Mouse (Mus musculus): ENCODE measurements around the gene Dnpep. TPM values are rescaled to one million over a fixed set of nuclear protein-coding genes. Genes with fewer than 3 reads are reported as not detected.

Gene Dnpep
- 115 and 128 TPM in 2 replicates for polyA plus RNA-seq (2014; fragmentation: Nextera tagmentation; extraction: Ambion mirVana)

DNA sequence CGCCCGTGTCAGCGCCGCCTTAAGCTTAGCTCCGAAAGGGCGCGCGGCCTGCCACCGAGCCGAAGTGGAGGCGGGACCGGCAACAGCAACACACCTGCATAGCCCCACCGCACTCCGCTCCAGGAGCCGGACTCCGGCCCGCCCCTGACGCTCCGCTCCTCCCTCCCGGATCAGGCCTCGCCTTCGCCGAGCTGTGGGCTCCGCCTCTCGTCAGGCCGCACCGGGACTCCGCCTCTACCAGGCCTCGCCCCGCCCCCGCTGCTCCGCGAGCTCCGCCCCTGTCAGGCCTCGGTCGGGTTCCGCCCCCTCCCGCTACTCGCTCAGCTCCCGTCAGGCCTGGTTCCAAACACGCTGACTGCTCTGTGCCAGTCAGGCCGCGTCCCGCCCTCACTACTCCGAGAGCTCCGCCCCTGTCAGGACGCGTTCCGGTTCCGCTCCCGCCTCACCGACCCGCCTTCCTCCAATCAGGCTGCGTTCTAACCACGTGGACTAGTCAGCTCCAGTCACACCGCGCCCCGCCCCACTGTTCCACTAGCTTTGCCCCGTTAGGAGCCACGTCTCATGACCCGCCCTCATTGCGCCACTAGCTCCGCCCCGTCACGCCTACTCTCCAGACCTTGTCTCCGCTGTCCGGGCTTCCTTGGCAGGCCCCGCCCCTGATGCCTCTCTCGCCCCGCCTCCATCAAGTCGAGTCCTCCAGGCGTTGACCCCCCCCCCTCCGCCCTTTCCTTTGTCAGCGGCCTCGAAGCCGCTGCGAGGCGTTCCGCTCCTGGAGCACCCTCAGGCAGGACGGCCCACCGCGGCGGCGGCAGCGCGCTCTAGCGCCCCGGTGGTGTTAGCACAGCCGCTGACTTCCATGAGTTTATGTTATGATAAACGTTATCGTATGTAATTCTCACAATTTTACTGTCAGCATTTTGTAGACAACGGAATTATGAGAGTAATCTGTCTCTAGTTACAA lies at the start of gene Dnpep:
Dnpep (minus strand) TSS at position 750 of the 961 bp plus-strand sequence.
- Histone ChIP-seq H3K27ac (replicated peaks; ENCODE audit: low read depth, low read length) (peak within 1 kb of the TSS; percentile 90), H3K9ac (ENCODE audit: low read depth, low read length) (peak within 1 kb of the TSS; percentile 74), H3K27me3 (replicated peaks; ENCODE audit: control insufficient read depth, insufficient read depth, low read length) (no peaks in the 10 kb centered on the region), H3K4me3 (ENCODE audit: low read depth, low read length) (peak within 1 kb of the TSS; percentile 72), H3K4me2 (ENCODE audit: low read depth, low read length) (peak within 1 kb of the TSS; percentile 66), H3K36me3 (ENCODE audit: control insufficient read depth, insufficient read depth, low read length) (peaks cover 30% of the 10 kb centered on the region), H3K4me1 (ENCODE audit: control insufficient read depth, insufficient read depth, low read length) (peaks cover 8% of the 10 kb centered on the region), H3K9me3 (ENCODE audit: control insufficient read depth, low read length) (no peaks in the 10 kb centered on the region)
- peak; percentile 100 for DNase-seq (ENCODE audit: low spot score)
- WGBS, result under 1% methylated on average over 39 of the region's 92 CpGs
- peak; percentile 97 for ATAC-seq (ENCODE audit: low read depth)

DNA sequence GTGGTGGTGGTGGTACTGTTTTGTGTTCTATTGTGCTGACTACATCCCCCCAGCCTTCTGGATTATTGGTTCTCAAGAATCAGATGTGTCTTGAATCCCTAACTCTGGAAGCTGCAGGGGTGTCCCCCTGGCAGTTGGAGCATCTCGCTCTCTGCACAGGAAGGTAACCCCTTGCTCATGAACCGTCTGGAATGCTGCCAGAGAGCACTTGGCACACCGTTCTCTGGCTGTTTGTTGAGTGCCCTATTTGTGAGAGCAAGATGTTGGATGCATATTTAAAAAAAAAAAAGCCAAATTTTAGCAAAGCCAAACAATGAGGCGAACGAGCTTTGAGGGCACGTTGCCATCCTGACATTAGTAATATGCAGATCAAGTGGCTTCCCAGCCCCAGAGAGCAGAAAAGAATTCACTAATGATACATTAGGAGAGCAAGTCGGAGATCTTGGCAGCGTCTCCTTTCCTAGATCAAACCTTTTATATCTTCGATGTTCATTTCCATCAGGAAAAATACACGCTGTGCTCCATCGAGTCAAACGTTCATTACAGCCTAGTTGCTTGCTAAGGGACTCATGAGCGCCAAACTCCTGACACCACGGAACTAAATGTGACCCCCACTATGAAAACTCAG lies 47.8 kb upstream of the Dnpep start:
- ATAC-seq (ENCODE audit: low read depth), result no peak

DNA sequence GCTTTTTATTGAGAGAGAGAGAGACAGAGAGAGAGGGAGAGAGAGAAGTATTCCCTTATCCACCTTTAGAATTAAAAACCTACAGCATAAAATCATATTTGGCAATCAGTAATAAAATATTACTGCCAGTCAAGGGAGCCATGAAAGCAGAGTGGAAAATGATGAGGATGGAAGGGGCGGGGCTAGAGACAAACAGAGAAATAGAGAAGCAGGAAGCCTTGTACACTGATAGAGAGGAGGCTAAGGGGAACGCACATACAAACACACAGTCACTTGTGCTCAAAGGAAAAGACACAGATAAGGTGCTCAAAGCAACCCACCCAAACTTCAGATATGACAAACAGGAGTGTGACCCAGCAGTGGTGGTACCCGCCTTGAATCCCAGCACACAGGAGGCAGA lies 46.1 kb upstream of the Dnpep start:
- Histone ChIP-seq H3K4me3 (ENCODE audit: low read depth, low read length) (no peak overlapping the region), H3K9ac (ENCODE audit: low read depth, low read length) (no peak overlapping the region), H3K4me2 (ENCODE audit: low read depth, low read length) (no peak overlapping the region), H3K27me3 (replicated peaks; ENCODE audit: control insufficient read depth, insufficient read depth, low read length) (peaks cover 26% of the 10 kb centered on the region), H3K36me3 (ENCODE audit: control insufficient read depth, insufficient read depth, low read length) (no peaks in the 10 kb centered on the region), H3K4me1 (ENCODE audit: control insufficient read depth, insufficient read depth, low read length) (peaks cover 14% of the 10 kb centered on the region), H3K9me3 (ENCODE audit: control insufficient read depth, low read length) (no peaks in the 10 kb centered on the region), H3K27ac (replicated peaks; ENCODE audit: low read depth, low read length) (no peak overlapping the region)
- no peak for DNase-seq (ENCODE audit: low spot score)
- no peak for ATAC-seq (ENCODE audit: low read depth)
- WGBS, result 90% methylated on average over 3 of the region's 3 CpGs

More for the DNA sequence above, 47.8 kb upstream of the Dnpep start:
- no peak overlapping the region for H3K4me2 ChIP-seq (ENCODE audit: low read depth, low read length)
- WGBS, result 66% methylated on average over 14 of the region's 14 CpGs
- peak; percentile 55 for DNase-seq (ENCODE audit: low spot score)
- no peaks in the 10 kb centered on the region for H3K36me3 ChIP-seq (ENCODE audit: control insufficient read depth, insufficient read depth, low read length)
- H3K4me1 ChIP-seq (ENCODE audit: control insufficient read depth, insufficient read depth, low read length), result peaks cover 1% of the 10 kb centered on the region
- no peak overlapping the region for H3K9ac ChIP-seq (ENCODE audit: low read depth, low read length)
- no peaks in the 10 kb centered on the region for H3K9me3 ChIP-seq (ENCODE audit: control insufficient read depth, low read length)
- no peak overlapping the region for H3K27ac ChIP-seq (replicated peaks; ENCODE audit: low read depth, low read length)
- peaks cover 16% of the 10 kb centered on the region for H3K27me3 ChIP-seq (replicated peaks; ENCODE audit: control insufficient read depth, insufficient read depth, low read length)
- H3K4me3 ChIP-seq (ENCODE audit: low read depth, low read length), result no peak overlapping the region

DNA sequence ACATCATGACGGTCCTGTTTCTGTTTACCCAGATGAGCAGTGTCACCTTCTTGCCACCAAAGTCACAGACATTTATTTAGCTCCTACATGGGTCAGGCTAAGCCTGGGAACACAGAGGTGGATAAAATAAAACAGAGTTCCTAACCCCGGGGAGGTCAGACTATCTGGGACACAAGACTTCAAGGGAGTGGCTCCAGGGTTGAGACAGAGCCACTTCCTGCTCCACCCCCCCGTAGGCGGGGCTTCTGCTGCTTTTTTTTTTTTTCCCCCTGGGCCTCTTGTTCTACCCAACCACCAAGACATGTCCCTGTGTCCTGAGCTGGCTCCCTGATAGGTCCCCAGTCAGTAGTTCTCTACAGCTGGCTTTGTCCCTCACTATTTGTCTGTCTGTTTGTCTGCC lies 44.0 kb upstream of the Dnpep start:
- peaks cover 22% of the 10 kb centered on the region for H3K4me1 ChIP-seq (ENCODE audit: control insufficient read depth, insufficient read depth, low read length)
- no peaks in the 10 kb centered on the region for H3K9me3 ChIP-seq (ENCODE audit: control insufficient read depth, low read length)
- no peak for DNase-seq (ENCODE audit: low spot score)
- no peak overlapping the region for H3K4me2 ChIP-seq (ENCODE audit: low read depth, low read length)
- no peak overlapping the region for H3K27ac ChIP-seq (replicated peaks; ENCODE audit: low read depth, low read length)
- no peak overlapping the region for H3K4me3 ChIP-seq (ENCODE audit: low read depth, low read length)
- WGBS, result 45% methylated on average over 4 of the region's 4 CpGs
- peaks cover 29% of the 10 kb centered on the region for H3K27me3 ChIP-seq (replicated peaks; ENCODE audit: control insufficient read depth, insufficient read depth, low read length)
- no peaks in the 10 kb centered on the region for H3K36me3 ChIP-seq (ENCODE audit: control insufficient read depth, insufficient read depth, low read length)
- ATAC-seq (ENCODE audit: low read depth), result no peak
- H3K9ac ChIP-seq (ENCODE audit: low read depth, low read length), result no peak overlapping the region

DNA sequence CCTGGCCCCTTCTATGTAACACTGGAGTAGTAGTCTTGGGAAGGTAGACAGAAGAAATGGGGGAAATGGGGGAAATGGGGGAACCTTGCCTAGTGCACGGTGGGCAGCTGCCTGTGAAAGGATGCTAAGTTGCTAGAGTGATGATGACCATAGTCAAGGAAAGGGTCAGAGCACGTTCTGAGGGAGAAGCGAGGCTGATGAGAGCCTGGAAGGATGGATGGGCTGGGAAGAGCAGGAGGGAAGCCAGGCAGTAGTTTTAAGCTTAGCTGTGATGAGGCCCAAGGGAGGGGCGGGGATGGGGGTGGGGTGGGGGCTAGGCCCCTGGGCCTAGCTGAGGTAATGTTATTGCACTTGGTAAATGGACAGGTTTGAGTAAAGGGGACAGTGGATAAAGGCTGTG lies 43.3 kb upstream of the Dnpep start:
- DNase-seq (ENCODE audit: low spot score), result no peak
- Histone ChIP-seq H3K4me3 (ENCODE audit: low read depth, low read length) (peak overlapping the region; percentile 40), H3K27me3 (replicated peaks; ENCODE audit: control insufficient read depth, insufficient read depth, low read length) (peaks cover 29% of the 10 kb centered on the region), H3K36me3 (ENCODE audit: control insufficient read depth, insufficient read depth, low read length) (no peaks in the 10 kb centered on the region), H3K4me1 (ENCODE audit: control insufficient read depth, insufficient read depth, low read length) (peaks cover 22% of the 10 kb centered on the region), H3K27ac (replicated peaks; ENCODE audit: low read depth, low read length) (no peak overlapping the region), H3K9ac (ENCODE audit: low read depth, low read length) (0 out of 2 replicates have a peak overlapping the region, but pooled peaks have one; percentile 61), H3K9me3 (ENCODE audit: control insufficient read depth, low read length) (no peaks in the 10 kb centered on the region), H3K4me2 (ENCODE audit: low read depth, low read length) (peak overlapping the region; percentile 59)
- no peak for ATAC-seq (ENCODE audit: low read depth)
- WGBS, result 56% methylated on average over 4 of the region's 4 CpGs

DNA sequence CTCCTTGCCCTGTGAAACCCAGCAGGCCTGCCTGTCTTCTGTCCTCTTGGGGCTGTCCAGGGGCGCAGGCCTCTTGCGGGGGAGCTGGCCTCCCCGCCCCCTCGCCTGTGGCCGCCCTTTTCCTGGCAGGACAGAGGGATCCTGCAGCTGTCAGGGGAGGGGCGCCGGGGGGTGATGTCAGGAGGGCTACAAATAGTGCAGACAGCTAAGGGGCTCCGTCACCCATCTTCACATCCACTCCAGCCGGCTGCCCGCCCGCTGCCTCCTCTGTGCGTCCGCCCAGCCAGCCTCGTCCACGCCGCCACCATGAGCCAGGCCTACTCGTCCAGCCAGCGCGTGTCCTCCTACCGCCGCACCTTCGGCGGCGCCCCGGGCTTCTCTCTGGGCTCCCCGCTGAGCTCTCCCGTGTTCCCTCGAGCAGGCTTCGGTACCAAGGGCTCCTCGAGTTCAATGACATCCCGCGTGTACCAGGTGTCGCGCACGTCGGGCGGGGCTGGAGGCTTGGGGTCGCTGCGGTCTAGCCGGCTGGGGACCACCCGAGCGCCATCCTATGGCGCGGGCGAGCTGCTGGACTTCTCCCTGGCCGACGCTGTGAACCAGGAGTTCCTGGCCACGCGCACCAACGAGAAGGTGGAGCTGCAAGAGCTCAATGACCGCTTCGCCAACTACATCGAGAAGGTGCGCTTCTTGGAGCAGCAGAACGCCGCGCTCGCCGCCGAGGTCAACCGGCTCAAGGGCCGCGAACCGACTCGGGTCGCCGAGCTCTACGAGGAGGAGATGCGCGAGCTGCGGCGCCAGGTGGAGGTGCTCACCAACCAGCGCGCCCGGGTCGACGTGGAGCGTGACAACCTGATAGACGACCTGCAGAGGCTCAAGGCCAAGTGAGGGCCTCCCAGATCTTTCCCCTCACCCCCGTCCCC lies 42.6 kb upstream of the Dnpep start, which contains the start of gene Des:
Des (plus strand) TSS at position 218 of the 920 bp plus-strand sequence.
- 5% methylated on average over 46 of the region's 80 CpGs for WGBS
- peak; percentile 71 for DNase-seq (ENCODE audit: low spot score)
- Histone ChIP-seq H3K27me3 (replicated peaks; ENCODE audit: control insufficient read depth, insufficient read depth, low read length) (peaks cover 29% of the 10 kb centered on the region), H3K9me3 (ENCODE audit: control insufficient read depth, low read length) (no peaks in the 10 kb centered on the region), H3K27ac (replicated peaks; ENCODE audit: low read depth, low read length) (0 out of 2 replicates have a peak within 1 kb of the TSS, but pooled peaks have one; percentile 35), H3K4me2 (ENCODE audit: low read depth, low read length) (peak within 1 kb of the TSS; percentile 59), H3K36me3 (ENCODE audit: control insufficient read depth, insufficient read depth, low read length) (no peaks in the 10 kb centered on the region), H3K9ac (ENCODE audit: low read depth, low read length) (peak within 1 kb of the TSS; percentile 61), H3K4me3 (ENCODE audit: low read depth, low read length) (peak within 1 kb of the TSS; percentile 40), H3K4me1 (ENCODE audit: control insufficient read depth, insufficient read depth, low read length) (peaks cover 22% of the 10 kb centered on the region)
- peak; percentile 85 for ATAC-seq (ENCODE audit: low read depth)

DNA sequence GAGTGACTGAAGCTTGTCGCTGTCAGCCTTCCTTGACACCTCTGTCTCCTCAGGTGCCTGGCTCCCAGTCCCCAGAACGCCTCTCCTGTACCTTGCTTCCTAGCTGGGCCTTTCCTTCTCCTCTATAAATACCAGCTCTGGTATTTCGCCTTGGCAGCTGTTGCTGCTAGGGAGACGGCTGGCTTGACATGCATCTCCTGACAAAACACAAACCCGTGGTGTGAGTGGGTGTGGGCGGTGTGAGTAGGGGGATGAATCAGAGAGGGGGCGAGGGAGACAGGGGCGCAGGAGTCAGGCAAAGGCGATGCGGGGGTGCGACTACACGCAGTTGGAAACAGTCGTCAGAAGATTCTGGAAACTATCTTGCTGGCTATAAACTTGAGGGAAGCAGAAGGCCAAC lies 41.6 kb upstream of the Dnpep start:
- DNase-seq (ENCODE audit: low spot score) (peak; percentile 77), ATAC-seq (ENCODE audit: low read depth) (peak; percentile 45; the same call in 1 of the 2 replicates)
- peaks cover 22% of the 10 kb centered on the region for H3K4me1 ChIP-seq (ENCODE audit: control insufficient read depth, insufficient read depth, low read length)
- H3K4me2 ChIP-seq (ENCODE audit: low read depth, low read length), result no peak overlapping the region
- H3K27me3 ChIP-seq (replicated peaks; ENCODE audit: control insufficient read depth, insufficient read depth, low read length), result peaks cover 29% of the 10 kb centered on the region
- no peak overlapping the region for H3K4me3 ChIP-seq (ENCODE audit: low read depth, low read length)
- H3K27ac ChIP-seq (replicated peaks; ENCODE audit: low read depth, low read length), result 0 out of 2 replicates have a peak overlapping the region, but pooled peaks have one; percentile 35
- H3K9me3 ChIP-seq (ENCODE audit: control insufficient read depth, low read length), result no peaks in the 10 kb centered on the region
- H3K36me3 ChIP-seq (ENCODE audit: control insufficient read depth, insufficient read depth, low read length), result no peaks in the 10 kb centered on the region
- no peak overlapping the region for H3K9ac ChIP-seq (ENCODE audit: low read depth, low read length)
- WGBS, result 58% methylated on average over 13 of the region's 13 CpGs

DNA sequence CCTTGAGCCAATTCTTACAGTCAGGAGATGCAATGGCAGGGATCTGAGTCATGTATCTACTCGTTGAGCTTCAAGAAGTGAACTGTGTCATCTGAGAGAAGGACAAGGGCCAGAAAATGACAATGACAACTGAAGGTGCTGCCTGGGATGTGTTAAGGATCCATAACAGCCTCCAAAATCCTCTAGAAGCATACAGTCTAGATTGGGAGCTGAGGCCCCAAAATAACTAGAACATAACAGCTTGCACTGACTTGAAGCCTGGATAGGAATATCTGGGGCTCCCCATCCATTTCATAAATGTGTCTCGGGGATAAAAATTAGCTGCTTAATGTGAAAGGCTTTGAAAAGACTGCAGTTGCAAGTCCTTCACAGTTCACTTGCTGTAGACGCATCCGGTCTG lies 40.2 kb upstream of the Dnpep start:
- 88% methylated on average over 4 of the region's 4 CpGs for WGBS
- H3K36me3 ChIP-seq (ENCODE audit: control insufficient read depth, insufficient read depth, low read length), result no peaks in the 10 kb centered on the region
- DNase-seq (ENCODE audit: low spot score) (no peak), ATAC-seq (ENCODE audit: low read depth) (no peak)
- no peak overlapping the region for H3K4me2 ChIP-seq (ENCODE audit: low read depth, low read length)
- H3K4me3 ChIP-seq (ENCODE audit: low read depth, low read length), result no peak overlapping the region
- H3K9ac ChIP-seq (ENCODE audit: low read depth, low read length), result no peak overlapping the region
- H3K27ac ChIP-seq (replicated peaks; ENCODE audit: low read depth, low read length), result no peak overlapping the region
- H3K9me3 ChIP-seq (ENCODE audit: control insufficient read depth, low read length), result no peaks in the 10 kb centered on the region
- H3K4me1 ChIP-seq (ENCODE audit: control insufficient read depth, insufficient read depth, low read length), result peaks cover 22% of the 10 kb centered on the region
- peaks cover 29% of the 10 kb centered on the region for H3K27me3 ChIP-seq (replicated peaks; ENCODE audit: control insufficient read depth, insufficient read depth, low read length)
